Comparison of ENCODE assay signal across 12 mouse cellular contexts in genomic region chr10:60151107-60151663, GRCm38 (mm10). TPM values are rescaled to one million over a fixed set of nuclear protein-coding genes. Genes with fewer than 3 reads are reported as not detected.
A peak's percentile ranks its signal among the peaks of the same experiment; 100 is the strongest.
DNase-seq lines count a peak whose midpoint lies in the region; ATAC-seq and TF ChIP-seq lines count a peak whose summit lies in the region.
"Had no signal": no experiment of that assay in that cellular context is flagged by ENCODE, and none has a peak within 500 bp of the region (broad histone marks: within the 10 kb centered on the region; RNA-seq: fewer than 3 reads in every experiment).

No protein-coding gene starts in this region.

- no peak overlapping the region for H3K9ac ChIP-seq in neural tube, embryonic 11.5 days (ENCODE audit: low read length)
- H3K9ac ChIP-seq in hindbrain, embryonic 13.5 days: peak overlapping the region; percentile 43; the same call in 1 of the 2 replicates
- H3K9ac ChIP-seq: heart, embryonic 15.5 days; kidney, embryonic 15.5 days; lung, embryonic 15.5 days; midbrain, embryonic 15.5 days had no signal

- peak; percentile 41; the same call in 1 of the 2 replicates for TF ChIP-seq POLR2A in bone marrow, adult 2 months (IDR thresholded peaks at IDR 0.05; ENCODE audit: borderline replicate concordance, control insufficient read depth, low read depth, low read length)
- TF ChIP-seq POLR2A in myocyte (IDR thresholded peaks at IDR 0.05; ENCODE audit: insufficient read length, low read depth): no peak

- no peaks in the 10 kb centered on the region for H3K27me3 ChIP-seq in neural tube, embryonic 11.5 days (ENCODE audit: control insufficient read depth, insufficient read depth, low read length)
- H3K27me3 ChIP-seq in hindbrain, embryonic 13.5 days: no peaks in the 10 kb centered on the region; the same call in 1 of the 2 replicates
- no peaks in the 10 kb centered on the region for H3K27me3 ChIP-seq in myocyte (ENCODE audit: control insufficient read depth, insufficient read depth, insufficient read length)
- H3K27me3 ChIP-seq: kidney, embryonic 15.5 days; lung, embryonic 15.5 days; midbrain, embryonic 15.5 days had no signal

- H3K9me3 ChIP-seq in neural tube, embryonic 11.5 days (ENCODE audit: control insufficient read depth, low read length): no peaks in the 10 kb centered on the region
- H3K9me3 ChIP-seq in hindbrain, embryonic 13.5 days: no peaks in the 10 kb centered on the region
- H3K9me3 ChIP-seq: heart, embryonic 15.5 days; kidney, embryonic 15.5 days; lung, embryonic 15.5 days; midbrain, embryonic 15.5 days had no signal

- no peaks in the 10 kb centered on the region for H3K36me3 ChIP-seq in neural tube, embryonic 11.5 days (ENCODE audit: control insufficient read depth, insufficient read depth, low read length)
- H3K36me3 ChIP-seq in hindbrain, embryonic 13.5 days: no peaks in the 10 kb centered on the region
- H3K36me3 ChIP-seq in myocyte (ENCODE audit: control insufficient read depth, insufficient read depth): no peaks in the 10 kb centered on the region
- H3K36me3 ChIP-seq: heart, embryonic 15.5 days; kidney, embryonic 15.5 days; lung, embryonic 15.5 days; midbrain, embryonic 15.5 days had no signal

- no peaks in the 10 kb centered on the region; the same call in 1 of the 2 replicates for H3K4me1 ChIP-seq in neural tube, embryonic 11.5 days (ENCODE audit: control insufficient read depth, insufficient read depth, low read length)
- no peaks in the 10 kb centered on the region; the same call in none of the 2 replicates for H3K4me1 ChIP-seq in bone marrow, adult 2 months (ENCODE audit: control insufficient read depth, insufficient read depth, low read length)
- peaks cover 5% of the 10 kb centered on the region for H3K4me1 ChIP-seq in hindbrain, embryonic 13.5 days (replicated peaks)
- H3K4me1 ChIP-seq: heart, embryonic 15.5 days; kidney, embryonic 15.5 days; lung, embryonic 15.5 days; midbrain, embryonic 15.5 days had no signal

- no peak overlapping the region for H3ac ChIP-seq in myocyte (ENCODE audit: control insufficient read depth, insufficient read length)

- H3K79me2 ChIP-seq in myocyte (ENCODE audit: control insufficient read depth, insufficient read depth): no peaks in the 10 kb centered on the region

- H3K4me2 ChIP-seq in neural tube, embryonic 11.5 days (ENCODE audit: low read depth): no peak overlapping the region
- no peak overlapping the region for H3K4me2 ChIP-seq in hindbrain, embryonic 13.5 days
- no peak overlapping the region for H3K4me2 ChIP-seq in myocyte (ENCODE audit: low read depth)
- H3K4me2 ChIP-seq: heart, embryonic 15.5 days; kidney, embryonic 15.5 days; lung, embryonic 15.5 days; midbrain, embryonic 15.5 days had no signal

- no peak overlapping the region for H3K27ac ChIP-seq in neural tube, embryonic 11.5 days (ENCODE audit: low read depth, low read length)
- H3K27ac ChIP-seq in bone marrow, adult 2 months (ENCODE audit: control insufficient read depth, insufficient read depth, low read depth, low read length, poor library complexity): peak overlapping the region; percentile 37; the same call in 1 of the 2 replicates
- no peak overlapping the region for H3K27ac ChIP-seq in hindbrain, embryonic 13.5 days
- H3K27ac ChIP-seq: heart, embryonic 15.5 days; kidney, embryonic 15.5 days; lung, embryonic 15.5 days; midbrain, embryonic 15.5 days had no signal

- no peak overlapping the region for H3K4me3 ChIP-seq in neural tube, embryonic 11.5 days (ENCODE audit: low read depth, low read length)
- no peak overlapping the region for H3K4me3 ChIP-seq in bone marrow, adult 2 months (replicated peaks; ENCODE audit: control insufficient read depth, low read depth, low read length)
- no peak overlapping the region for H3K4me3 ChIP-seq in hindbrain, embryonic 13.5 days
- no peak overlapping the region for H3K4me3 ChIP-seq in myocyte
- H3K4me3 ChIP-seq: heart, embryonic 15.5 days; kidney, embryonic 15.5 days; lung, embryonic 15.5 days; midbrain, embryonic 15.5 days had no signal

- no peak for DNase-seq in neural tube, embryonic 11.5 days (ENCODE audit: low spot score)
- DNase-seq in neural tube, embryonic 10.5 days (ENCODE audit: extremely low spot score, low spot score): no peak
- no peak for DNase-seq in cerebellum, postnatal 14 days
- no peak for DNase-seq in frontal cortex, postnatal 14 days (ENCODE audit: low spot score in 2 of 2)
- DNase-seq: cerebellum, adult 11-12 months had no signal

- 0 out of 2 replicates have a peak, but pooled peaks have one; percentile 31 for ATAC-seq in neural tube, embryonic 11.5 days (ENCODE audit: insufficient read depth, low FRiP score, low TSS enrichment)
- no peak for ATAC-seq in hindbrain, embryonic 13.5 days (ENCODE audit: low FRiP score)
- ATAC-seq: midbrain, embryonic 15.5 days had no signal

- 64% methylated on average over 6 of the region's 6 CpGs for WGBS in neural tube, embryonic 11.5 days
- 31% methylated on average over 6 of the region's 6 CpGs for WGBS in bone marrow, adult 2 months
- 59% methylated on average over 6 of the region's 6 CpGs for WGBS in hindbrain, embryonic 13.5 days

- TF ChIP-seq CTCF in bone marrow, adult 2 months (IDR thresholded peaks at IDR 0.05; ENCODE audit: control insufficient read depth, insufficient read depth, low read length): no peak

TF ChIP-seq in myocyte, 11 proteins besides CTCF, POLR2A, EP300 and RAD21:
- TF ChIP-seq TCF3 (IDR thresholded peaks at IDR 0.05; ENCODE audit: insufficient read length, low read depth): peak; percentile 65
- peak; percentile 55 to 98 (median 95) for TF ChIP-seq MYOG (IDR thresholded peaks at IDR 0.05; ENCODE audit: control insufficient read depth in 1 of 3, insufficient read depth in 1 of 3, insufficient read length in 2 of 3, low read depth in 2 of 3)
- TF ChIP-seq MAX (IDR thresholded peaks at IDR 0.05; ENCODE audit: low read depth): no peak
- peak in 2 of 3 experiments; percentile 92 to 98 for TF ChIP-seq MYOD1 (IDR thresholded peaks at IDR 0.05; ENCODE audit: control insufficient read depth in 1 of 3, insufficient read length in 2 of 3, low read depth in 2 of 3)
- peak; percentile 74 for TF ChIP-seq SRF (IDR thresholded peaks at IDR 0.05; ENCODE audit: control insufficient read depth, insufficient read length, low read depth)

RNA-seq across cellular contexts. Expression of gene Spock2, which starts 45.2 kb away (rescaled TPM):
- polyA plus RNA-seq in neural tube, embryonic 11.5 days (2014; fragmentation: Nextera tagmentation; extraction: Ambion mirVana): 35.3 and 40.1 TPM in 2 replicates
- polyA plus RNA-seq in bone marrow, adult 2 months (2011; ENCODE audit: insufficient read depth, insufficient read length, low replicate concordance, missing spikeins): 0.95 and 1.2 TPM in 2 replicates
- 67.9 and 76.3 TPM in 2 replicates for polyA plus RNA-seq in hindbrain, embryonic 13.5 days (2015; fragmentation: Nextera tagmentation; extraction: Ambion mirVana)
- polyA plus RNA-seq in myocyte (2012; fragmentation: generic; extraction: Trizol): 6.8 TPM
